Mouse (Mus musculus) hindbrain, embryonic 16.5 days (tissue): ENCODE results near the gene Bex4. TPM values are rescaled to one million over a fixed set of nuclear protein-coding genes. Genes with fewer than 3 reads are reported as not detected.
A peak's percentile ranks its signal among the peaks of the same experiment; 100 is the strongest.
"Not testable (repeated sequence)": the region's sequence is repeated elsewhere in the genome, so short reads cannot be mapped to it uniquely, and the experiment has no call there.

ENCODE experiments used
- ATAC-seq: fragments of 200-750 bp; cut with Nextera tagmentation; 2 replicates; pipeline ENCODE4 v1.8.0; 2017; ENCODE audit warnings: moderate TSS enrichment, moderate library complexity
- H3K27ac ChIP-seq: fragments of 300-500 bp; sonication (generic); 2 replicates; pipeline ENCODE4 v1.5.1; 2014; ENCODE audit warnings: low read depth, mild to moderate bottlenecking, control low read depth, low read length, moderate library complexity
- H3K27me3 ChIP-seq: fragments of 300-500 bp; sonication (generic); replicated peaks from 2 replicates; pipeline ENCODE4 v1.6.1; 2014; ENCODE audit warnings: low read length; ENCODE audit not compliant: control insufficient read depth, insufficient read depth
- H3K36me3 ChIP-seq: fragments of 300-500 bp; sonication (generic); 2 replicates; pipeline ENCODE4 v1.6.1; 2014; ENCODE audit warnings: mild to moderate bottlenecking, low read length, moderate library complexity, mixed read lengths; ENCODE audit not compliant: control insufficient read depth, insufficient read depth
- H3K4me1 ChIP-seq: fragments of 300-500 bp; sonication (generic); 2 replicates; pipeline ENCODE4 v1.6.1; 2014; ENCODE audit warnings: low read depth, low read length; ENCODE audit not compliant: control insufficient read depth, insufficient read depth
- H3K4me2 ChIP-seq: fragments of 300-500 bp; sonication (generic); 2 replicates; pipeline ENCODE4 v1.6.1; 2014; ENCODE audit warnings: mild to moderate bottlenecking, low read length, control low read depth, moderate library complexity
- H3K4me3 ChIP-seq: fragments of 300-500 bp; sonication (generic); 2 replicates; pipeline ENCODE4 v1.5.1; 2014; ENCODE audit warnings: mild to moderate bottlenecking, low read length, control low read depth, moderate library complexity
- H3K9ac ChIP-seq: fragments of 300-500 bp; sonication (generic); 2 replicates; pipeline ENCODE4 v1.6.1; 2014; ENCODE audit warnings: low read depth, mild to moderate bottlenecking, control low read depth, low read length, moderate library complexity
- H3K9me3 ChIP-seq: fragments of 300-500 bp; sonication (generic); 2 replicates; pipeline ENCODE4 v1.6.1; 2014; ENCODE audit warnings: mild to moderate bottlenecking, low read length, moderate library complexity; ENCODE audit not compliant: control insufficient read depth
- WGBS: fragments of 180-500 bp; shearing (Covaris S2); extraction: QIAGEN DNeasy Blood & Tissue Kit; methylation state at CpG from one replicate; pipeline ENCODE4 v1.1.7; 2014; 5-methylcytosine and 5-hydroxymethylcytosine counted together
- polyA plus RNA-seq: library from polyadenylated mRNA; unstranded; fragments of >200 nt; fragmentation: Nextera tagmentation; extraction: Ambion mirVana; gene quantifications from 2 replicates; pipeline ENCODE4 v1.2.1, GENCODE M21; 2015

Bex4 gene
- polyA plus RNA-seq, 1 experiment from 2014 or later = 140 TPM

- 52% methylated on average over 8 of the region's 8 CpGs for WGBS
- Histone ChIP-seq H3K4me2 (0 out of 2 replicates have a peak overlapping the region, but pooled peaks have one; percentile 17), H3K36me3 (no peaks in the 10 kb centered on the region), H3K4me1 (no peaks in the 10 kb centered on the region), H3K9me3 (no peaks in the 10 kb centered on the region), H3K4me3 (no peak overlapping the region), H3K27me3 (no peaks in the 10 kb centered on the region; the same call in 1 of the 2 replicates), H3K27ac (no peak overlapping the region), H3K9ac (no peak overlapping the region)
- no peak for ATAC-seq
Measured at GRCm38 (mm10) chrX:136127038-136127743, 11.6 kb upstream of the Bex4 start.

DNA sequence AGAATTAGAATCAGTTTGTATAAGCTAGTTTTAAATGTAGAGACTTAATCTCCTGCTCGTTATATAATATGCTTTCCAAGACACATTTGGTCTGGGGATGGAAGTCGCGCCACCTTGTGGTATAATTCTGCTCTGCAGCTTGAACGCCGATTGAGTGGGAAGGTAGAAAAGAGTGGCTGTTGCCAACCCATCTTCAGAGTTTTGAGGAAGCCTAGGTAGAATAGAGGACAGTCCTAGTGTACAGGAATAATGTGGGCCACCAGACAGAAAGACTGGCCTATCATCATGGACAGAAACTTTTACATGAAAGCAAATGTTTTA is 11.1 kb upstream of the Bex4 start:
- no peak for ATAC-seq

DNA sequence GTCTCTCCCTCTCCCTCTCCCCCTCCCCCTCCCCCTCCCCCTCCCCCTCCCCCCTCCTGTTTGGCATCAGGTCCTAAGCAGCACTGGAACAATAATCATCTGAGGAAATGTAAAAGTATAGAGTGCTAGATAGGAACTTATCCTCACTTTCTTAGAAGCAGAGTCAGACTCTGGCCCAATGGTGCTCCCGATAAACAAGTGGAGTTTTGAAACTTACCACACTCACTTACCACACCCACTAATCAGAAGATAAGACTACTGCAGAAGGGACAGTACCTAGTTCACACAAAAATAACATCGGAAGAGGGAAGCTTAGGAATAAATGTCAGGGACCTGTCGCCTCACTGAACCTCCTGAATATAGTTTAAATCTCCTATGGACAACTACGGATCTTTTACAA is 3.2 kb upstream of the Bex4 start:
- 89% methylated on average over 4 of the region's 4 CpGs for WGBS

More for the DNA sequence above, 11.1 kb upstream of the Bex4 start:
- Histone ChIP-seq H3K36me3 (no peaks in the 10 kb centered on the region), H3K27ac (no peak overlapping the region), H3K9me3 (no peaks in the 10 kb centered on the region), H3K4me1 (no peaks in the 10 kb centered on the region), H3K27me3 (no peaks in the 10 kb centered on the region; the same call in 1 of the 2 replicates), H3K9ac (no peak overlapping the region), H3K4me3 (no peak overlapping the region), H3K4me2 (0 out of 2 replicates have a peak overlapping the region, but pooled peaks have one; percentile 17)
- 22% methylated on average over 5 of the region's 5 CpGs for WGBS

GRCm38 (mm10) chrX:136139640-136140004 is 826 bp downstream of the Bex4 start:
- not testable (repeated sequence) for H3K9me3 ChIP-seq, ATAC-seq, H3K27ac ChIP-seq, H3K36me3 ChIP-seq, H3K27me3 ChIP-seq, H3K4me1 ChIP-seq
- Histone ChIP-seq H3K9ac (peak overlapping the region; percentile 55), H3K4me2 (peak overlapping the region; percentile 57), H3K4me3 (peak overlapping the region; percentile 44)
- 37% methylated on average over 5 of the region's 5 CpGs for WGBS

More for the DNA sequence above, 3.2 kb upstream of the Bex4 start:
- Histone ChIP-seq H3K27ac (no peak overlapping the region), H3K4me2 (no peak overlapping the region), H3K9ac (no peak overlapping the region), H3K4me1 (no peaks in the 10 kb centered on the region), H3K4me3 (no peak overlapping the region), H3K27me3 (no peaks in the 10 kb centered on the region), H3K9me3 (no peaks in the 10 kb centered on the region), H3K36me3 (no peaks in the 10 kb centered on the region)
- no peak for ATAC-seq

GRCm38 (mm10) chrX:136141385-136141784 is 2.6 kb downstream of the Bex4 start:
- Histone ChIP-seq H3K27ac (no peak overlapping the region), H3K4me2 (no peak overlapping the region), H3K4me1 (no peaks in the 10 kb centered on the region), H3K36me3 (no peaks in the 10 kb centered on the region), H3K4me3 (no peak overlapping the region), H3K27me3 (no peaks in the 10 kb centered on the region), H3K9ac (no peak overlapping the region), H3K9me3 (no peaks in the 10 kb centered on the region)
- no peak for ATAC-seq
- WGBS = 89% methylated on average over 5 of the region's 5 CpGs

DNA sequence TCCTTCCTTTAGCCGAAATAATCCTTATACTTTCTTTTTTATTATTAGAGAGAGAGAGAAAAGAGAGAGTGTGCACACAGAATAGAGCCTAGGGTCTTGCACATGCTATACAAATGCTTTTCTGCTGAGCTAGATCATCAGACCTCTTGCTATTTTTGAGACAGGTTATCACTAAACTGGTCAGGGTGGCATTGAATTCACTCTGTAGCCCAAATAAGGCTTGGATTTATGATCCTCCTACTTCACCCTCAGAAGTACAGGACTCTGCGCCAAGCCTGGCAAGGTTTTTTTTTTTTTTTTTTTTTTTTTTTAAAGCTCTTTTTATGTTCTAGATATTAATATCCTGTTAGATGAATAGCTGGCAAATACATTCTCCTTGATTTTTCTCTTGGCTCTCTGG is 4.9 kb downstream of the Bex4 start:
- H3K9me3 ChIP-seq = no peaks in the 10 kb centered on the region
- no peak for ATAC-seq
- WGBS = 92% methylated on average over 2 of the region's 2 CpGs
- no peak overlapping the region for H3K4me2 ChIP-seq
- H3K27me3 ChIP-seq = no peaks in the 10 kb centered on the region
- no peak overlapping the region for H3K9ac ChIP-seq
- no peaks in the 10 kb centered on the region for H3K36me3 ChIP-seq
- no peak overlapping the region for H3K4me3 ChIP-seq
- H3K27ac ChIP-seq = no peak overlapping the region
- no peaks in the 10 kb centered on the region for H3K4me1 ChIP-seq

DNA sequence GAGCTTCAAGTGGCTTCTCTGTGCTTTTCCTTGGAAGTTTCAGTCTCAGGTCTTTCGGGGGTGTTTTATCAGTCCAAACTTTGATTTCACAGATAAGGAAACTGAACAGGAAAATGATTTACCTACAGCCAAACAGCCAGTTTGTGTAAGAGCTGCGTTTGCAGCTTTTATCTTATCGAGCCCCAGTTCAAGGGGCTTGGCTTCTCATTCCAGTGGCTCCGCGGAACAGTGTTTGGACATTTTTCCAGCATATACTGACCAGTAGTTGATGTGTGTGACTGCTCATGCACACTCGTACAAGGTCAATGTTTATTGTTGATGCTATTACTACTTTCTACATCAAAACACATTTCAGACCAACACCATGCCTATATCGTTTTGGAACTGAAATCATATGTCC is 5.4 kb downstream of the Bex4 start:
- H3K4me3 ChIP-seq = no peak overlapping the region
- no peak overlapping the region for H3K4me2 ChIP-seq
- H3K4me1 ChIP-seq = no peaks in the 10 kb centered on the region
- no peaks in the 10 kb centered on the region for H3K9me3 ChIP-seq
- WGBS = 79% methylated on average over 7 of the region's 7 CpGs
- no peak for ATAC-seq
- H3K9ac ChIP-seq = no peak overlapping the region
- no peaks in the 10 kb centered on the region for H3K27me3 ChIP-seq
- H3K27ac ChIP-seq = no peak overlapping the region
- no peaks in the 10 kb centered on the region for H3K36me3 ChIP-seq

GRCm38 (mm10) chrX:136170625-136171024 is 31.8 kb downstream of the Bex4 start:
- H3K27ac ChIP-seq = no peak overlapping the region
- ATAC-seq = no peak
- peaks cover 2% of the 10 kb centered on the region for H3K4me1 ChIP-seq

GRCm38 (mm10) chrX:136171189-136172117 is 32.7 kb downstream of the Bex4 start:
- peak overlapping the region; percentile 51 for H3K4me3 ChIP-seq
- WGBS = 22% methylated on average over 24 of the region's 24 CpGs
- no peaks in the 10 kb centered on the region for H3K36me3 ChIP-seq
- peaks cover 2% of the 10 kb centered on the region for H3K4me1 ChIP-seq
- H3K27ac ChIP-seq = peak overlapping the region; percentile 77
- no peaks in the 10 kb centered on the region for H3K27me3 ChIP-seq
- peak overlapping the region; percentile 64 for H3K9ac ChIP-seq
- ATAC-seq = peak; percentile 77
- H3K4me2 ChIP-seq = peak overlapping the region; percentile 60
- H3K9me3 ChIP-seq = no peaks in the 10 kb centered on the region

More at GRCm38 (mm10) chrX:136170625-136171024, 31.8 kb downstream of the Bex4 start:
- no peaks in the 10 kb centered on the region for H3K27me3 ChIP-seq
- no peaks in the 10 kb centered on the region for H3K9me3 ChIP-seq
- no peaks in the 10 kb centered on the region for H3K36me3 ChIP-seq
- H3K9ac ChIP-seq = no peak overlapping the region
- H3K4me3 ChIP-seq = peak overlapping the region; percentile 51
- WGBS = 72% methylated on average over 10 of the region's 10 CpGs
- peak overlapping the region; percentile 60 for H3K4me2 ChIP-seq
